Mouse (Mus musculus): ENCODE data around the gene Ubxn1. TPM values are rescaled to one million over a fixed set of nuclear protein-coding genes. Genes with fewer than 3 reads are reported as not detected.
"Not testable (repeated sequence)": the region's sequence is repeated elsewhere in the genome, so short reads cannot be mapped to it uniquely, and the experiment has no call there.

The Ubxn1 gene
- polyA plus RNA-seq (2015; fragmentation: Nextera tagmentation; extraction: Ambion mirVana) = 167 and 168 TPM in 2 replicates

- peaks cover 36% of the 10 kb centered on the region for H3K36me3 ChIP-seq
- no peaks in the 10 kb centered on the region for H3K27me3 ChIP-seq
- H3K4me3 ChIP-seq (replicated peaks) = peak within 1 kb of the TSS; percentile 86
- peak within 1 kb of the TSS; percentile 76 for H3K27ac ChIP-seq
- peak within 1 kb of the TSS; percentile 86 for H3K4me2 ChIP-seq (replicated peaks)
- ATAC-seq = peak; percentile 97
- peaks cover 13% of the 10 kb centered on the region for H3K4me1 ChIP-seq (replicated peaks)
- WGBS = under 1% methylated on average over 59 of the region's 59 CpGs
- H3K9ac ChIP-seq (replicated peaks) = peak within 1 kb of the TSS; percentile 93
- H3K9me3 ChIP-seq = no peaks in the 10 kb centered on the region
These were observed at the start of gene Ubxn1 for GRCm38 (mm10) chr19:8871267-8872186. Gene Ubxn1, plus strand, starts transcription at chr19:8871496.

- H3K4me1 ChIP-seq (replicated peaks) = peaks cover 36% of the 10 kb centered on the region
- peak overlapping the region; percentile 98 for H3K4me2 ChIP-seq (replicated peaks)
- peak overlapping the region; percentile 81 for H3K4me3 ChIP-seq (replicated peaks)
- no peak overlapping the region for H3K27ac ChIP-seq
- H3K9ac ChIP-seq (replicated peaks) = peak overlapping the region; percentile 93
- WGBS = 63% methylated on average over 8 of the region's 8 CpGs
- no peaks in the 10 kb centered on the region for H3K9me3 ChIP-seq
- no peaks in the 10 kb centered on the region for H3K27me3 ChIP-seq
- H3K36me3 ChIP-seq = peaks cover 49% of the 10 kb centered on the region
- ATAC-seq = no peak
These were observed 48.6 kb upstream of the Ubxn1 start for GRCm38 (mm10) chr19:8822696-8823095.

GRCm38 (mm10) chr19:8829660-8830059, 41.6 kb upstream of the Ubxn1 start, which contains the start of gene AC129217.1:
Gene AC129217.1, plus strand, starts transcription at chr19:8829773.
- Histone ChIP-seq H3K27ac (no peak within 1 kb of the TSS), H3K9ac (replicated peaks) (no peak within 1 kb of the TSS), H3K4me3 (replicated peaks) (no peak within 1 kb of the TSS), H3K9me3 (no peaks in the 10 kb centered on the region), H3K4me2 (replicated peaks) (no peak within 1 kb of the TSS), H3K27me3 (no peaks in the 10 kb centered on the region), H3K36me3 (peaks cover 98% of the 10 kb centered on the region), H3K4me1 (replicated peaks) (no peaks in the 10 kb centered on the region)
- 92% methylated on average over 8 of the region's 8 CpGs for WGBS
- no peak for ATAC-seq

- no peak overlapping the region for H3K27ac ChIP-seq
- no peak overlapping the region for H3K4me3 ChIP-seq (replicated peaks)
- no peak overlapping the region for H3K4me2 ChIP-seq (replicated peaks)
- peaks cover 98% of the 10 kb centered on the region for H3K36me3 ChIP-seq
- H3K9me3 ChIP-seq = no peaks in the 10 kb centered on the region
- no peaks in the 10 kb centered on the region for H3K4me1 ChIP-seq (replicated peaks)
- no peak for ATAC-seq
- no peaks in the 10 kb centered on the region for H3K27me3 ChIP-seq
- 91% methylated on average over 8 of the region's 8 CpGs for WGBS
- H3K9ac ChIP-seq (replicated peaks) = no peak overlapping the region
These were observed 40.6 kb upstream of the Ubxn1 start for GRCm38 (mm10) chr19:8830664-8831063.

- 84% methylated on average over 11 of the region's 11 CpGs for WGBS
These were observed 40.0 kb upstream of the Ubxn1 start for GRCm38 (mm10) chr19:8831262-8831661.

GRCm38 (mm10) chr19:8832971-8833370, 38.3 kb upstream of the Ubxn1 start:
- Histone ChIP-seq H3K4me2 (replicated peaks) (no peak overlapping the region), H3K27ac (no peak overlapping the region), H3K4me1 (replicated peaks) (peaks cover 6% of the 10 kb centered on the region), H3K27me3 (no peaks in the 10 kb centered on the region), H3K9ac (replicated peaks) (no peak overlapping the region), H3K4me3 (replicated peaks) (no peak overlapping the region), H3K36me3 (peaks cover 77% of the 10 kb centered on the region), H3K9me3 (no peaks in the 10 kb centered on the region)
- no peak for ATAC-seq
- 92% methylated on average over 4 of the region's 4 CpGs for WGBS

More at GRCm38 (mm10) chr19:8831262-8831661, 40.0 kb upstream of the Ubxn1 start:
- Histone ChIP-seq H3K9me3 (no peaks in the 10 kb centered on the region), H3K27ac (no peak overlapping the region), H3K4me3 (replicated peaks) (no peak overlapping the region), H3K4me2 (replicated peaks) (no peak overlapping the region), H3K4me1 (replicated peaks) (no peaks in the 10 kb centered on the region), H3K27me3 (no peaks in the 10 kb centered on the region), H3K9ac (replicated peaks) (no peak overlapping the region), H3K36me3 (peaks cover 94% of the 10 kb centered on the region)
- no peak for ATAC-seq

- Histone ChIP-seq H3K4me2 (replicated peaks) (peak overlapping the region; percentile 77; the same call in 1 of the 2 replicates), H3K4me1 (replicated peaks) (peaks cover 35% of the 10 kb centered on the region), H3K27ac (peak overlapping the region; percentile 98), H3K36me3 (peaks cover 47% of the 10 kb centered on the region)
- WGBS = 97% methylated on average over 10 of the region's 10 CpGs
- H3K9me3 ChIP-seq; H3K4me3 ChIP-seq (replicated peaks); H3K27me3 ChIP-seq; H3K9ac ChIP-seq (replicated peaks); ATAC-seq: not testable (repeated sequence)
These were observed 35.0 kb upstream of the Ubxn1 start for GRCm38 (mm10) chr19:8836327-8836726.

GRCm38 (mm10) chr19:8837251-8837791, 34.0 kb upstream of the Ubxn1 start, which contains the start of gene Bscl2:
Gene Bscl2, plus strand, starts transcription at chr19:8837467.
- H3K27me3 ChIP-seq = no peaks in the 10 kb centered on the region
- H3K4me2 ChIP-seq (replicated peaks) = peak within 1 kb of the TSS; percentile 77
- peak; percentile 67 for ATAC-seq
- H3K9ac ChIP-seq (replicated peaks) = peak within 1 kb of the TSS; percentile 93
- peaks cover 44% of the 10 kb centered on the region for H3K36me3 ChIP-seq
- H3K9me3 ChIP-seq = no peaks in the 10 kb centered on the region
- under 1% methylated on average over 38 of the region's 38 CpGs for WGBS
- peak within 1 kb of the TSS; percentile 79 for H3K4me3 ChIP-seq (replicated peaks)
- peaks cover 41% of the 10 kb centered on the region for H3K4me1 ChIP-seq (replicated peaks)
- H3K27ac ChIP-seq = peak within 1 kb of the TSS; percentile 98

- H3K4me3 ChIP-seq (replicated peaks) = peak overlapping the region; percentile 79
- no peaks in the 10 kb centered on the region for H3K9me3 ChIP-seq
- 13% methylated on average over 15 of the region's 15 CpGs for WGBS
- H3K36me3 ChIP-seq = peaks cover 43% of the 10 kb centered on the region
- peaks cover 41% of the 10 kb centered on the region for H3K4me1 ChIP-seq (replicated peaks)
- peak overlapping the region; percentile 98 for H3K27ac ChIP-seq
- ATAC-seq = 0 out of 2 replicates have a peak, but pooled peaks have one; percentile 2
- peak overlapping the region; percentile 93 for H3K9ac ChIP-seq (replicated peaks)
- H3K27me3 ChIP-seq = no peaks in the 10 kb centered on the region
- H3K4me2 ChIP-seq (replicated peaks) = peak overlapping the region; percentile 77
These were observed 33.1 kb upstream of the Ubxn1 start for GRCm38 (mm10) chr19:8838041-8838730.

- H3K36me3 ChIP-seq = peaks cover 32% of the 10 kb centered on the region
- 32% methylated on average over 11 of the region's 11 CpGs for WGBS
These were observed 32.0 kb upstream of the Ubxn1 start, which contains the start of gene Gng3 for GRCm38 (mm10) chr19:8839103-8839907. Gene Gng3, minus strand, starts transcription at chr19:8839194.

More at GRCm38 (mm10) chr19:8839103-8839907, 32.0 kb upstream of the Ubxn1 start, which contains the start of gene Gng3:
- Histone ChIP-seq H3K27me3 (no peaks in the 10 kb centered on the region), H3K4me1 (replicated peaks) (peaks cover 41% of the 10 kb centered on the region), H3K9ac (replicated peaks) (peak within 1 kb of the TSS; percentile 93), H3K27ac (peak within 1 kb of the TSS; percentile 98), H3K4me2 (replicated peaks) (peak within 1 kb of the TSS; percentile 77), H3K9me3 (no peaks in the 10 kb centered on the region), H3K4me3 (replicated peaks) (peak within 1 kb of the TSS; percentile 79)
- ATAC-seq = peak; percentile 94
